Mouse (Mus musculus): ENCODE measurements around the gene Sag.

Sag gene

GRCm38 (mm10) chr1:87803576-87803975 is at the start of gene Sag:
Sag (plus strand) TSS chr1:87803680.
- in situ Hi-C loops (cut with MseI, MboI) = no loop called here

DNA sequence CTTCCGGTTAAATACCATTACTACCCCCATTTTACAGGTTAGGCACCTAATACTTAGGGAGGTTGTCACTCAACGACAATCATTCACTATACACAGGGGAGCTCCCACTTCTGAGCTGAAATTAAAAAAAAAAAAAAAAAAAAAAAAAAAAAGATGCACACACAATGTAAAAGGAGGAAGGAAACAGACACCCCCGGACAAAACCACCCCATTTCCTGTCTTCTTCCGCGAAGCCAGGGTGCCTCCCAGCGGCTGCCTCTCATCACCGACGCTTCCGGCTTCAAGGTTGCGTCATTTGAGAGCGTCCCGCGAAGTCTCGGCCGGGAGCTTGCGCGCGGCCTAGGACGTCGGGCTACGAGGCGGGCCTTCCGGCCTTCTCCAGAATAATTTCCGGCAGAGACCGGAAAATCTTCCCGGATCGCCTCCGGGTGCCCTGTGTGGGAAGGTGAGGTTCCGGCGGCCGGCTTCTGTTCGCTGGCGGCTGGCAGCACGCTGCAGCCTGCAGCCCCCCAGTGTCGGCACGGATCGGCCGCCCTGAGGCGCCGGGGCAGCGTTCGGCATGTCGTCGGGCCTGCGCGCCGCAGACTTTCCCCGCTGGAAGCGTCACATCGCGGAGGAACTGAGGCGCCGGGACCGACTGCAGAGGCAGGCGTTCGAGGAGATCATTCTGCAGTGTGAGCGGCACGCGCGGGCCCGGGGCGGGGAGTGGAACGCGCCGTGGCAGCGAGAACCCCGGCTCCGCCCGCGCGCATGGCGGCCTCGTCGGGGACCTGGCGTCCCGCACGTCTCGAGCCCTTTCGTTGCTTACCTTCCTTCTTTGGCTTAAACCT is 47.6 kb upstream of the Sag start, which contains the start of gene Atg16l1:
Gene Atg16l1 (plus strand): TSS at position 230 of the 830 bp plus-strand sequence.
- in situ Hi-C loops (cut with MseI, MboI) = no loop called here

DNA sequence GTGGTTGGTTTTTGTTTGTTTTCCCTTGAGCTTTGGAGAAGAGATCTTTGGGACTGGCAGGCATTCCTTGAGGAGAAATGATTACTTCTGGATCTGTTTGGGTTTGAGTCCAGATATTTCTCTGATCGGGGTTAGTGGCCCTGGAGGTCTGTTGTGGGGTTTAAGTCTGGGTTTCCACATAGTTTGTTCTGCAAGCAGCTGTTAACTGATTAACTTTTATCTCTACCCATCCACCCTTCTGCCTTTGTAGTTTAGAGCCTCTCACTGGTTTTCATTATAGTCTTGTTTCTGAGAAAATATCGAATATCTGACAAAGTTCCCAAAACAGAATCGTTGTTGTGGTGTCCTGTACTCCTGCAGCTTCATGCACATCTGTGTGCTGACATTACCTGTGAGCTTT is 39.7 kb upstream of the Sag start:
- in situ Hi-C loops (cut with MseI, MboI) = no loop called here

DNA sequence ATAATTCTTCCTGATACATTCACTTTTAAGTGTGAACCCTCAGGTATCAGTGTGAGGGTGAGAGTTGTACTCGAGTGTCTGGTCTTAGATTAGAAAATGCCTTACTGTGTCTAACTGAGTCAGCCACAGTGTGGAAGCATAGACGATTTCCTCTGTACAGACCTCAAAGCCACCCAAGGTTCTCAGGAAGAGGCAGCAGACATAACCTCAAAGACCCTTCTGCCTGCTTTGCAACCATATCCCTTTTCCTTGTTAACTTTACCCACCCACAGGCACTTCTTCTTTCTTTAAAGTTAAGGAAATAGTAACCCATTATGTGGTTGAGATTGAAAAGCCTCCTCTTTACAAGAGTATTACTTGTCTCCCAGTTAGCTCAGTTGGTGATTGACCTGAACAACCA is 37.7 kb upstream of the Sag start:
- in situ Hi-C loops (cut with MseI, MboI) = no loop called here

- in situ Hi-C loops (cut with MseI, MboI) = no loop called here
These were observed 37.2 kb upstream of the Sag start for GRCm38 (mm10) chr1:87766233-87766632.

- in situ Hi-C loops (cut with MseI, MboI) = no loop called here
These were observed 34.2 kb upstream of the Sag start for GRCm38 (mm10) chr1:87769263-87769662.

DNA sequence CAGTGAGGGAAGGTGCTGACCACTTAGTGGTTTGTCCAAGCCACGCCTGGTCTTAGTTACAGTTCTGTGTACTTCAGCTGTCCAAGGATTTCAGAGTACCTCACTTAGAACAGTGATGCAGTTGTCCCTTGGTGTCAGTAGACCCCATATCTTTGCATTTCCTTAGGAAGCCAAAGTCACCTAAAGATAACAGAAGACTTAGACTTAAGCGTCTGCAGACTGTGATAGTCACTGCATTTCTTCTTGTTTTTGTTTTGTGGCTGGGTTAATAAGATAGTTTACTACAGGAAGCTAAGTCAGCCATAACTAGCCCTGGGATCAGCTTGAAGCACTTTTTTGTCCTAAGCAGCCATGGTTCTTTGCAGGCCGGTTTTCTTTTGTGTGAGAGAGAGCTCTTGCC is 33.0 kb upstream of the Sag start:
- in situ Hi-C loops (cut with MseI, MboI) = no loop called here

- in situ Hi-C loops (cut with MseI, MboI) = no loop called here
These were observed 31.8 kb upstream of the Sag start for GRCm38 (mm10) chr1:87771724-87772123.

- in situ Hi-C loops (cut with MseI, MboI) = no loop called here
These were observed 30.1 kb upstream of the Sag start for GRCm38 (mm10) chr1:87773336-87773735.

GRCm38 (mm10) chr1:87774845-87775244 is 28.6 kb upstream of the Sag start:
- in situ Hi-C loops (cut with MseI, MboI) = no loop called here

DNA sequence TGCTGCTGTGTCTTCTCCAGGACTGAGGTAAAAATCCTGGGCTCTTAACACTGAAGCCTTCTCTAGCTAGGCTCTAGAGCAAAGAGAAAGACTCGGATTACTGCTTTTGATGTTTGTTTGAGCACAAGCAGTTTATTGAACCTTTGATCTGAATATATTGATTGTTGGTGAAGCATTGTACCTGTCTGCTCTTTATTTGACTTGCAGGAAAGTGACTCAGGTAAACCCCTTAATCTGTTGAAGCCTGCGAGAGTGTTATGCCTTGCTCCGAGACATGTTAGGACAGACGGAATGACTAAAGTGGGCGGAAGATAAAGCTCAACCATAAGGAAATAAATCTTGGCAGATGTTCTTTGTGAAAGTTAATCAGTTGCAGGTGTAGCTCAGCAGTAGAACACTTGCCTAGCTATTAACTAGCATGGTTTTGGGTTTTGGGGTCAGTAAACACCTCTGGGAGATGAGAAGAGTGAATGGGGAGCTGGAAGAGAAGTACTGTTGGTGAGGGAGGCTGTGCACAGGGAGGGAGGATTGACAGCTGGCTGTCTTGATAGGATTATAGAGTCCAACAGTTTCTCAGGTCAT is 24.2 kb upstream of the Sag start:
- in situ Hi-C loops (cut with MseI, MboI) = no loop called here

DNA sequence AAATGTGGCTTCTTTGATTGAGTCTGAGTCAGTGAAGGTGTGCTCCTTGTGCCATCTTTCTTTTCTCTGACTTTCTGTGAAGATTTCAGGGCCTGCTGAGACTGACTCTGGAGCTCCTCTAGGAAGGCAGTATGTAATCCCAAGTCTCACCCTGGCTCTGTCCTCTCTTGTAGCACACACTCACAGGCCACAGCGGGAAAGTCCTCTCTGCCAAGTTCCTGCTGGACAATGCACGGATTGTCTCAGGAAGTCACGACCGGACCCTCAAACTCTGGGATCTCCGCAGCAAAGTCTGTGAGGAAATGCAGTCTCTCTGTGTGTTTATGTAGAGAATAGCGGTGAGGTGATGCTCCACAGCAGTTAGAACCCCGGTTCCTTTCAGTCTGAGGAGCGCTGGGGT is 17.8 kb upstream of the Sag start:
- in situ Hi-C loops (cut with MseI, MboI) = no loop called here

- in situ Hi-C loops (cut with MseI, MboI) = no loop called here
These were observed 17.2 kb upstream of the Sag start for GRCm38 (mm10) chr1:87786251-87786650.

- in situ Hi-C loops (cut with MseI, MboI) = no loop called here
These were observed 13.8 kb upstream of the Sag start for GRCm38 (mm10) chr1:87789665-87790064.

DNA sequence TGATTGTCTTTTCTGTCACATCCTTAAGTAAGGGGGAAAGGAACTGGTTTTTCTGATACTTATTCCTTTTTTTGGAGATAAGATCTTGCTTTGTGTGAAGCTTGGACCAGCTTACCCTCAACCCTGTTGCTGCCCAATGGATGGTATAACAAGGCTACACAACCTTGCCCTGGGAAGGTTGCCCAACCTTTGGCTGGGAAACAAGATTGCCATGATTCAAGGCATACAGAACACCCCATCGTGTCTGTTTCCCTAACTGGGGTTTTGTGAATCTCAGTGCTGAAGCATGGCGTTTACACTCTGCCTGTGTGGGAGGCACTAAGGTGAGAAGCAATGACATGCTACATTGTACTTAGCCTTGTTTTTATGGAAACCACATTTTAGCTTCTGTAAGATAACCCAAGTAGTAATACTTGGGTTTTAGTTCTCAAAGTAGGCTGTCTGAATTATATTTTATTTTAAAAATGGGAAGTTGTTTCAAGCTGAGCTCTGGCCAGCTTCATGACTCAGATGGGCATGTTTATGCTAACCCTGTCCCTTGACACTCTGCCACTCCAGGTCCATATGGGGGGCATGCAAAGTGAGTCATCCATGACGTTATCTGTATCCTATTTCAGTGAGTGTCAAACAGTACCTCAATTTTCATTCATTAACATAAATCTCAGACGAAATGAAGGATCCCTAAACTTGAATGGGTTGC is 10.9 kb upstream of the Sag start:
- in situ Hi-C loops (cut with MseI, MboI) = no loop called here

- in situ Hi-C loops (cut with MseI, MboI) = no loop called here
These were observed 10.4 kb upstream of the Sag start for GRCm38 (mm10) chr1:87793138-87793449.

DNA sequence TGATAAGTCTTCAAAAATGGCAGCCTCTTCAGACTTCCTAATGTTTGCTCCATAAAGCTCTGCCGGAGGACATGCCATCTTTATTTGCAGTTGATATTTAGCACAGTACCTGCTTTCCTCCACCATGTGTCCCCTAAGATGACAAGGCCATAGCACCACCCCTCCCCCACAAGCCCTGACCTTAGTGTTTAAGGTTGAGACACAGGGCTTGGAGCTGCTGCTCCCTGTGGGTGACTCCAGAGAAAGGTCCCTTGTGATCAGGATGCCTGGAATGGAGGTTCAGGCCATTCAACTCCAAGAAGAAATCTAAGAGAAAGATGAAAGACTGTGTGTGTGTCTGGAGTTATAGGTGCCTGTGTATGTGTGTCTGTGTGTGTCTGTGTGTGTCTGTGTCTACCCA is 5.8 kb upstream of the Sag start:
- in situ Hi-C loops (cut with MseI, MboI) = no loop called here

DNA sequence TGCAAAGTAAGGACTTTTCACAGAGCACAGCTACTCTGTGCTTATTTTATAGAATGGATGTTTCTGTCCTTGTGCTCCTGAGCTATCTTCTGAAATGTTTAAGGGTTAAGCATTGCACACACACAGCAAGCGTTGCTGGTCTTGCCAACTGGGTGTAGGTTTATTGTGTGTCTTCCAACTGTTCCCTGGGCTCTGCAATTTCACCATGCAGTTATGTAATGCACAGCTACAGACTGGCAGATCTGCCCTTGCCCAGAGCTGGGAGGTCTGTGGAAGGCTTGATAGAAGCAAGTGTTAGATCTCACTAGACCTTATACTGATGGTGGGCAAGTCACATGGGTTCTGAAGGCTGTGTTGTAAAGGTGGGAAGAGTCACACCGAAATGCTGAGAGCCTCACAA is 5.2 kb upstream of the Sag start:
- in situ Hi-C loops (cut with MseI, MboI) = no loop called here

DNA sequence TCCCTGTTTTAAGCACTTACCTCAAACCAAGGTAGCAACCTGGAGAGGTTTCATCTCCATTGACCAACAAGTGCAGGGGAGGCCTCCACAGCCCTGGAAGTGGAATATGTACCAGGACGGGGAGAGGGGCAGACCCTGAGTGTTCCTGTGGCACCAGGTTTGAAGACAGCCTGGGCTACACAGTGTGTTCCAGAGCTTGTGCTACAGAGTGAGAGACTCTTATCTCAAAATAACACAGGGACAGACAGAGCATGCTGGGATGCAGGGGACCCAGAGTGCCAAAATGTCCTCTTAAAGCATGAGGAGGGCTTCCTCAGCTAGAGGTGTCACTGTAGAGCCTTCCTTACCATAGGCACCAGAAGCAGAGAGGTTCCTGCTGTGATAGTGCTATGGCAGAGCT is 4.3 kb downstream of the Sag start:
- in situ Hi-C loops (cut with MseI, MboI) = no loop called here

DNA sequence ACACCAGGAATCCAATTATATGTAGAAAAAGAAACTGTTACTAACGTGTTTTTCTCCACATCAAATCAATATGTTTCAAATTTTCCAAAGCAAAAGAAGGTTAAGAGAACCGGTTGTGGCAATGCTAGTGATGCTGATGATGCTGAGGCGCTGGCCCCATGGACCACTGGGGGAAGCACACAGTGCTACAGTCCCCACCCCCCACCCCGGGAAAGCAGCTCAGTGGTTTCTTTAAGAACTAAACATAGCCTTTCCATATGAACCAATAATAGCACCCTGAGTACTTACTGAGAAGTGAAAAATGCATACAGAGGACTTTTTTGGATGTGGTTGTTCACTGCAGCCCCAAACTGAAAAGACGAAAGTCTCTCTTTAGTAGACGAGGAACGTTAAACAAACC is 7.9 kb downstream of the Sag start:
- in situ Hi-C loops (cut with MseI, MboI) = no loop called here

GRCm38 (mm10) chr1:87812061-87812460 is 8.6 kb downstream of the Sag start:
- in situ Hi-C loops (cut with MseI, MboI) = no loop called here

DNA sequence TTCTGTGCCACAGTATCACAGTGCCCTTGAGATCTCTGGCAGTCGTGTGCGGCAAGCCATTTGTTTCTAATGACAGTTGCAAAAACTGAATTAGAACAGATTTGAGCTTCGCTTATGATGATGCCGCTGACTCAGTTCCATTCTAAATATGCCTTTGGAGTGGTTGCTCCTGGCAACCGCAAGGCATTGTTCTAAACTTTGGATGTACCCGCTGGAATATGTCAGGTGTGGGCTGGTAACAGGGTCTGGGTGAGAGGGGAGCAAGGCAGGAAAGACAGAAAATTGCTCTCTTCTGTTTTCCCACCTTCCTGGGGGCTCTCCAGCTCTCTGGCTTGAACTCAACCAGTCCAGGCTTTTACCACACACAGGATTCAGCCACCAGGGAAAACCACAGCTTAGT is 9.7 kb downstream of the Sag start:
- in situ Hi-C loops (cut with MseI, MboI) = no loop called here

DNA sequence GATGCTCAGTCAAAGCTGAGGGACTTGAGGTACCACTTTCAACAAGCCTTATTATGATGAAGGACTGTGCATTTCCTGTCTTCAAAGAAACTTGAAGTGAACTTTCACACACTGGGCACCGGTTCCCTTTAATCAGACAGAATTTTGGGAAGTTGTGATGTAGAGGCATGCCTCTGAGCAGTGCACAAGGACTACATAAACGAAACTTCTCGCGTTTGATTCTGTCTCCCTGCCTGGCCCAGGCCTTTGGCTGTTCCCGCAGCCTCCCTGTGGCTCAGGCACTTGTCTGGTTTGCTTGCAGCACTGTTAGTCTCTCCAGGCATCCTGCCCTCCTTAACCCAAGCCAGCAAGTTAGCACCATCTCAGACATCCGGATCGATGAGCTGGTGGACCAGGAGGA is 10.2 kb downstream of the Sag start:
- in situ Hi-C loops (cut with MseI, MboI) = no loop called here
